Mouse (Mus musculus): Measurements from ENCODE around the gene Tmed1. TPM values are rescaled to one million over a fixed set of nuclear protein-coding genes. Genes with fewer than 3 reads are reported as not detected.
"Not testable (repeated sequence)": the region's sequence is repeated elsewhere in the genome, so short reads cannot be mapped to it uniquely, and the experiment has no call there.

The Tmed1 gene
- polyA plus RNA-seq, 1 experiment from 2014 or later: 123 TPM

- peaks cover 14% of the 10 kb centered on the region for H3K36me3 ChIP-seq
- H3K4me2 ChIP-seq: peak overlapping the region; percentile 61
- peak overlapping the region; percentile 99 for H3K27ac ChIP-seq
- no peaks in the 10 kb centered on the region for H3K27me3 ChIP-seq
- WGBS: under 1% methylated on average over 67 of the region's 67 CpGs
- no peaks in the 10 kb centered on the region for H3K9me3 ChIP-seq
- peak overlapping the region; percentile 71 for H3K9ac ChIP-seq
- H3K4me1 ChIP-seq: peaks cover 30% of the 10 kb centered on the region
- peak overlapping the region; percentile 81 for H3K4me3 ChIP-seq
- peak; percentile 93 for ATAC-seq (ENCODE audit: insufficient number of reproducible peaks, insufficient read depth, low FRiP score, low TSS enrichment, low read depth)
Measured at GRCm38 (mm10) chr9:21545916-21546788, 36.1 kb upstream of the Tmed1 start.

DNA sequence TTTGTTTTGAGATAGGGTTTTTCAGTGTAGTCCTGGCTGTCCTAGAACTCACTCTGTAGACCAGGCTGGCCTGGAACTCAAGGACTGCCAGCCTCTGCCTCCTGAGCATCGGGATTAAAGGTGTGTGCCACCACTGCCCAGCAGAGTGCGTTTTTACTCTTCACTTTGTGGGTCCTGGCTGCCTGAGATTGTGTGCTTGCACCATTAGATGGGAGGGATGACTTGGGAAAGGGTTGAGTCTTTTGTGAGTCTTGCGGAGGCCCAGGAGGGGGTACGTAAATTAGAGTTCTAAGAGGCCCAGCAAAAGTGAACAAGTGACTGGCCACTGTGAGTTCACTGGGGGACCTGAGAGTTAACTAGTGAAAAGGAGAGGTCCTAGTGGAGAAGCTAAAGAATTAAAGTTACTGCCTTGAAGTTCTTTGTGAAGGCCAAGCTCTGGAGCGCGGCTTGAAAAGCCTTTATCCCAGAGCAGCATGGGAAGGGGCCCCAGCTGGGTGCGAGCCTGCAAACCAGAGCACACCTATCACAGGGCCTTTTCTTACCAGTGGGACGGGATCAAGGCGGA, 35.4 kb upstream of the Tmed1 start:
- peak overlapping the region; percentile 81 for H3K4me3 ChIP-seq
- H3K27me3 ChIP-seq: no peaks in the 10 kb centered on the region
- peak overlapping the region; percentile 61 for H3K4me2 ChIP-seq
- H3K4me1 ChIP-seq: peaks cover 30% of the 10 kb centered on the region
- no peaks in the 10 kb centered on the region for H3K9me3 ChIP-seq
- WGBS: 5% methylated on average over 9 of the region's 9 CpGs
- peak; percentile 84 for ATAC-seq (ENCODE audit: insufficient number of reproducible peaks, insufficient read depth, low FRiP score, low TSS enrichment, low read depth)
- peak overlapping the region; percentile 71 for H3K9ac ChIP-seq
- H3K27ac ChIP-seq: peak overlapping the region; percentile 99
- peaks cover 8% of the 10 kb centered on the region for H3K36me3 ChIP-seq

GRCm38 (mm10) chr9:21542001-21542400, 31.9 kb upstream of the Tmed1 start:
- H3K27me3 ChIP-seq; H3K27ac ChIP-seq; H3K4me3 ChIP-seq; H3K4me2 ChIP-seq; H3K9ac ChIP-seq; H3K9me3 ChIP-seq; H3K4me1 ChIP-seq; H3K36me3 ChIP-seq; ATAC-seq (ENCODE audit: insufficient number of reproducible peaks, insufficient read depth, low FRiP score, low TSS enrichment, low read depth): not testable (repeated sequence)
- 88% methylated on average over 2 of the region's 2 CpGs for WGBS

- no peak for ATAC-seq (ENCODE audit: insufficient number of reproducible peaks, insufficient read depth, low FRiP score, low TSS enrichment, low read depth)
- H3K4me1 ChIP-seq: peaks cover 6% of the 10 kb centered on the region
- H3K9me3 ChIP-seq: no peaks in the 10 kb centered on the region
- no peak overlapping the region for H3K4me3 ChIP-seq
- no peak overlapping the region for H3K4me2 ChIP-seq
- no peak overlapping the region for H3K9ac ChIP-seq
- H3K36me3 ChIP-seq: 0 out of 2 replicates have a peak, but pooled peaks cover 5% of the 10 kb centered on the region
- H3K27ac ChIP-seq: no peak overlapping the region
- 82% methylated on average over 7 of the region's 7 CpGs for WGBS
- no peaks in the 10 kb centered on the region for H3K27me3 ChIP-seq
Measured at GRCm38 (mm10) chr9:21539981-21540753, 30.1 kb upstream of the Tmed1 start.

- Histone ChIP-seq H3K36me3 (peaks cover 5% of the 10 kb centered on the region; the same call in 1 of the 2 replicates), H3K27me3 (no peaks in the 10 kb centered on the region), H3K4me1 (no peaks in the 10 kb centered on the region), H3K4me2 (no peak overlapping the region), H3K9ac (no peak overlapping the region), H3K9me3 (no peaks in the 10 kb centered on the region), H3K27ac (no peak overlapping the region), H3K4me3 (no peak overlapping the region)
- WGBS: 74% methylated on average over 4 of the region's 4 CpGs
- ATAC-seq (ENCODE audit: insufficient number of reproducible peaks, insufficient read depth, low FRiP score, low TSS enrichment, low read depth): no peak
Measured at GRCm38 (mm10) chr9:21537009-21537408, 27.0 kb upstream of the Tmed1 start.

GRCm38 (mm10) chr9:21536501-21536900, 26.4 kb upstream of the Tmed1 start:
- Histone ChIP-seq H3K9me3 (no peaks in the 10 kb centered on the region), H3K27me3 (no peaks in the 10 kb centered on the region), H3K27ac (no peak overlapping the region), H3K9ac (no peak overlapping the region), H3K4me1 (no peaks in the 10 kb centered on the region), H3K36me3 (peaks cover 5% of the 10 kb centered on the region; the same call in 1 of the 2 replicates), H3K4me3 (no peak overlapping the region), H3K4me2 (no peak overlapping the region)
- 91% methylated on average over 14 of the region's 14 CpGs for WGBS
- ATAC-seq (ENCODE audit: insufficient number of reproducible peaks, insufficient read depth, low FRiP score, low TSS enrichment, low read depth): no peak

GRCm38 (mm10) chr9:21527917-21528324, 17.9 kb upstream of the Tmed1 start:
- Histone ChIP-seq H3K27ac (no peak overlapping the region), H3K27me3 (no peaks in the 10 kb centered on the region), H3K4me3 (no peak overlapping the region), H3K4me2 (no peak overlapping the region), H3K9me3 (no peaks in the 10 kb centered on the region), H3K36me3 (no peaks in the 10 kb centered on the region), H3K9ac (no peak overlapping the region), H3K4me1 (0 out of 2 replicates have a peak, but pooled peaks cover 6% of the 10 kb centered on the region)
- no peak for ATAC-seq (ENCODE audit: insufficient number of reproducible peaks, insufficient read depth, low FRiP score, low TSS enrichment, low read depth)
- WGBS: 65% methylated on average over 1 of the region's 1 CpGs

- Histone ChIP-seq H3K27ac (no peak overlapping the region), H3K9ac (no peak overlapping the region), H3K9me3 (no peaks in the 10 kb centered on the region), H3K4me1 (0 out of 2 replicates have a peak, but pooled peaks cover 6% of the 10 kb centered on the region), H3K4me2 (no peak overlapping the region), H3K4me3 (no peak overlapping the region), H3K27me3 (no peaks in the 10 kb centered on the region), H3K36me3 (no peaks in the 10 kb centered on the region)
- ATAC-seq (ENCODE audit: insufficient number of reproducible peaks, insufficient read depth, low FRiP score, low TSS enrichment, low read depth): no peak
- WGBS: 90% methylated on average over 2 of the region's 2 CpGs
Measured at GRCm38 (mm10) chr9:21527100-21527801, 17.2 kb upstream of the Tmed1 start.

- ATAC-seq (ENCODE audit: insufficient number of reproducible peaks, insufficient read depth, low FRiP score, low TSS enrichment, low read depth): no peak
- no peak overlapping the region for H3K4me3 ChIP-seq
- H3K4me1 ChIP-seq: 0 out of 2 replicates have a peak, but pooled peaks cover 6% of the 10 kb centered on the region
- H3K36me3 ChIP-seq: no peaks in the 10 kb centered on the region
- H3K27me3 ChIP-seq: no peaks in the 10 kb centered on the region
- H3K27ac ChIP-seq: no peak overlapping the region
- 88% methylated on average over 3 of the region's 3 CpGs for WGBS
- H3K4me2 ChIP-seq: no peak overlapping the region
- no peaks in the 10 kb centered on the region for H3K9me3 ChIP-seq
- no peak overlapping the region for H3K9ac ChIP-seq
Measured at GRCm38 (mm10) chr9:21526634-21526944, 16.5 kb upstream of the Tmed1 start.

DNA sequence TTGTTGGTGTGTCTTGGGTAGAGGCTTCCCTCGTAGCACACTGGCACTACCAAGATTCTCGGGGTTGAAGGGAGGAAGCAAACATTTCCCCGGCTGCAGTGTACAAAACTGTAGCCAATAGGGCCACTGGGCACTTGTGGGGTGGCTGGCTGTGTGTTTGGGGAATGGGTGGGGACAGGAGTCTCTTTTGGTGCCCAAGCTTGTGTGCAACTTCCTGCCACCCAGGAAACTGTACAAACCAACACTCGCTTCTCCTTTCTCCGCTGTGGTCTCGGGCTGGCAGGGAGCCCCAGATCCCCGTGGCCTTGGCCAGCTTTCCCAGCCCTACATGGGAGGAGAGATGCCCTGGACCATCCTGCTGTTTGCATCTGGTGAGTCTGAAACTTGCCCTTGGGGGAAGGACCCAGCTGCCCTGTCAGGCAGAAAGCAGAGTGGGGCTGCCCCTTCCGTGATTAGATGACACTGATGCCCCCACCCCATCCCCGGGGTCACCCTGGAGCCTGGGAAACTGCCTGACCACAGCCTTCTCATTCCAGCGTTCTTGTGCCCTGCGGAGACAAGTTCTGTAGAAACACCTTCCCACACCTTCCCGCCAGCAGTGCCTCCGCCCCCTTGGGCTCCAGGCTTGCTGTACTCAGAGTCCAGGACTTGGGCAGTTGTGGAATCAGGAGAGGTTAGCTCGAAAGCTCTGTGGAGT, 16.0 kb upstream of the Tmed1 start, which contains the start of gene AB124611:
Gene AB124611 (plus strand): TSS at position 240 of the 697 bp plus-strand sequence.
- 0 out of 2 replicates have a peak, but pooled peaks cover 6% of the 10 kb centered on the region for H3K4me1 ChIP-seq
- 58% methylated on average over 14 of the region's 14 CpGs for WGBS
- no peak within 1 kb of the TSS for H3K4me3 ChIP-seq
- H3K9me3 ChIP-seq: no peaks in the 10 kb centered on the region
- H3K36me3 ChIP-seq: no peaks in the 10 kb centered on the region
- no peak within 1 kb of the TSS for H3K27ac ChIP-seq
- H3K9ac ChIP-seq: no peak within 1 kb of the TSS
- ATAC-seq (ENCODE audit: insufficient number of reproducible peaks, insufficient read depth, low FRiP score, low TSS enrichment, low read depth): no peak
- no peak within 1 kb of the TSS for H3K4me2 ChIP-seq
- H3K27me3 ChIP-seq: no peaks in the 10 kb centered on the region

All from embryonic facial prominence, embryonic 13.5 days (tissue).